Mouse (Mus musculus) neural tube, embryonic 10.5 days (tissue): ENCODE results near the gene Cfap77.

Experiments used
- DNase-seq: peaks from one replicate; pipeline ENCODE4 v3.0.0-alpha.2; 2017; ENCODE audit warnings: low spot score; ENCODE audit errors: extremely low spot score

Cfap77 gene

GRCm38 (mm10) chr2:28997161-28997834 lies 57.6 kb downstream of the Cfap77 start:
- DNase-seq, result no peak

- DNase-seq, result no peak
Observed at GRCm38 (mm10) chr2:28995436-28995835, 59.4 kb downstream of the Cfap77 start.

GRCm38 (mm10) chr2:28994014-28994413 lies 60.9 kb downstream of the Cfap77 start:
- no peak for DNase-seq

DNA sequence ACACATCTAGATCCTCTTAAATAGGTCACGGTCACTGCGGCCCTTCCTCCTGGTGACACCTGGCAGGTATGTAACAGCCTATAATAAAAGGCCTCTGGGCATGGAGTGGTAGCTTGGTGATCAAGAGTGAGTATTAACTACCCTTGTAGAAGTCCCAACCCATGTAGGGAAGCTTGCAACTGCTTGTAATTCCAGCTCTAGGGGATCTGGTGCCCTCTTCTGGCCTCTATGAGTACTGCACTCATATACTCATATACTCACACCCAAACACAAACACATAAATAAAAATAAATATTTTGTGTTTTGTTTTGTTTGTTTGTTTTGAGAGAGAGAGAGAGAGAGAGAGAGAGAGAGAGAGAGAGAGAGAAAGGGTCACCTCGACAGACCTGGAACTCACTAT lies 66.1 kb downstream of the Cfap77 start:
- DNase-seq, result no peak

DNA sequence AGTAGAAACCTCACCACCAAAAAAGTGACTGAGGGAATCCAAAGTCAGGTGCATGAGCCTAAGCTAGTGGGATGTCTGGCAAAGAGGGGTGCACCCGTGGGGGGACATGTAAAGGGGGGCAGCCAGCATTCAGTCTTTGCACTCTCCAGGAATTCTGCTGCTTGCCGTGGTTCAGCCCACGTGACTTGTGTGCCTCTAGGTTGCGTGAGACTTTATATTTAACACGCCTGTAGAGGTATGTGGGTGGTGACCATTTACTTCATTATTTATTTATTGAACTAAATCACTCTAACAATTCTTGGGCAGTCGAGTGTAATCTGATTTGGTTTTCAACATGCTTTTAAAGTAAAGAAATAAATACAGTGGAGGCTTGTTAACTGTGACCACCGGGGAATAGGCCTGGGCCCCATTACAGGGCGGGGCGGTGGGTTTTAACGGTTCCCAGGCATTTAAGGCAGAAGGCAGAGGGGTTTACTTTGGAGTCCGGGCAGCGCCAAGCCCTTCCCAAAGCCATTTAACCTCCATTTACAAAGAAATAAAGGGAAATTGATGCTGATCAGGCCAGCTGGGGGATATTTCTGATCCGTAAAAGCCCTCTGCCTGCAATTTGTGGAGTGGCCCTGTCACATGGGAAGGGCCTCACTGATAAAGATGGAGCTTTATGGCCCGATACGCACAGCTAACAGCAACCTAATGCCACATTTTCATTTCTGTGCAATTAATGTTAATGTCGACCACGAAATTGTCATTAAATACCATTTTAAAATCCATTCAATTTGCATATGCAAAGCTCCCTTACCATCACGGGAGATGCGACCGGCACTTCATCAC lies 74.6 kb downstream of the Cfap77 start:
- no peak for DNase-seq

- no peak for DNase-seq
Observed at GRCm38 (mm10) chr2:28978461-28978860, 76.4 kb downstream of the Cfap77 start.

DNA sequence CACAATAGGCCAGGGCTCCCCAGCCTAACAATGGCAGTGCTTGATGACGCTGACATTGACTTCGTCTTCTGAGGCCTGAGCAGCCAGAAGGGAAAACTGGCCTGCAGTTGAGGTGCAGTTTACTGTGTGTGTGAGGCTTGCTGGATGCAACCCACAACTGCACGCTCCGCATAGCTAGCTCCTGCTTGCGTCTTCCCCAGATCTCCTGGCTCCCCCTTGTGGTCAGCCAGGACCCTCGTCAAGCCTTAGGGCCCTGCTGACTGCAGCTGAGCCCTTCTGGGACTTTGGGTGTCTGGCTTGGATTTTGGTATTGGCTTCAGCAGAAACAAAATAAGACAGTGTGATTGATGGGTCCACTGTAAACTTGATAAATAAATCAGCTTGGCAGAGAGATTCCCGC lies 78.2 kb downstream of the Cfap77 start:
- peak; percentile 74 for DNase-seq

GRCm38 (mm10) chr2:28975604-28976003 lies 79.3 kb downstream of the Cfap77 start:
- DNase-seq, result no peak

GRCm38 (mm10) chr2:28974520-28974919 lies 80.3 kb downstream of the Cfap77 start:
- peak; percentile 34 for DNase-seq

DNA sequence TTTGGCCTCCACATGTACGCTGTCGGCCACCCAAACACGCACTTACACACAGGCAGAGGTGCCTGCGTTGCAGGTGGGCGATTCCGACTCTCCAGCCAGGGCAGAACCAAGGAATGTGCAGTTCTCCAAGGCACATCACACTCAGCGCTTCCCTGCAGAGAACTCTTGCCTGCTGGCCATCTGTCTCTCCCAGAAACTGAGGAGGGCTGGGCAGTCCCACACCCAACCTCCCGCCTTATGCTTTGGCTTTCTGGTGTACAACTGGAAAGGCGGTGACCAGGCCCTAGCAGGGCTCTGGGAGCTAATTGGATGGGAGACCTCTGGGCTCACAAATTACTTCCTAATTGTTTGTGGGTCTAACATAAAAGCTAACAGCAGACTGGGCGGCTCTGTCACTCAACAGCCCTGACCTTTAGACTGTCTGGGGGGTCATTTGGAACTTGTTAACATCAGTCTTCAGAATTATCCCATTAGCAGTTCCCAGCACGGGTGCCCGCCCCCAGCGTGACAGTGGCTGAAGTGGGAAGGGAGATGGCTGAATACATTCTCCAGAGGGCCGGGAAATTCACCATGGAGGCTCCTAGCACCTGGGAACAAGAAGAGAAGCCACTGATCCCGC lies 80.9 kb downstream of the Cfap77 start:
- DNase-seq, result peak; percentile 37

GRCm38 (mm10) chr2:28970424-28970823 lies 84.4 kb downstream of the Cfap77 start:
- no peak for DNase-seq

- no peak for DNase-seq
Observed at GRCm38 (mm10) chr2:28968278-28968677, 86.6 kb downstream of the Cfap77 start.

- DNase-seq, result peak; percentile 23
Observed at GRCm38 (mm10) chr2:28966151-28966795, 88.6 kb downstream of the Cfap77 start.

DNA sequence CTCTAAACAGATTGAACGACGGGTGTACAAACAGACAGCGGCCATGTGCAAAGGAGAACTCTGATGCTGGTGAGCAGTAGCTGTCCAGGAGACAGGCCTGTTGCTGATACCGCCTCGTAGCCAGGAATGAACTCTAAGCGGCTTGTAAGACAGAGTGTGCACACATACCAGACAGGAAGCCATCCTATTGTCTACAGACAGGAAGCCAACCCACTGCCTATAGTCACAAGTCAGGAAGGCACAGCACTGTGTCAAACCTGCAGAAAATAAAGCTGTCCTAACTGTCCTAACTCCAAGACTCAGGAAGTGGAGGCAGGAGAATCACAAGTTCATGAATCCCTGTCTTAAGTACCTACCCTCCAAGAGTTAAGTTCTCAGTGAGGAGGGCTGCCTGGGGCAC lies 91.3 kb downstream of the Cfap77 start:
- no peak for DNase-seq

GRCm38 (mm10) chr2:28961636-28962035 lies 93.2 kb downstream of the Cfap77 start:
- no peak for DNase-seq

GRCm38 (mm10) chr2:28961024-28961585 lies 93.8 kb downstream of the Cfap77 start:
- DNase-seq, result no peak

GRCm38 (mm10) chr2:28956874-28957273 lies 98.0 kb downstream of the Cfap77 start:
- DNase-seq, result no peak

GRCm38 (mm10) chr2:28954595-28954994 lies 100.3 kb downstream of the Cfap77 start:
- no peak for DNase-seq

GRCm38 (mm10) chr2:28952981-28953380 lies 101.9 kb downstream of the Cfap77 start:
- DNase-seq, result peak; percentile 26

- DNase-seq, result no peak
Observed at GRCm38 (mm10) chr2:28946312-28946711, 108.6 kb downstream of the Cfap77 start.

- DNase-seq, result no peak
Observed at GRCm38 (mm10) chr2:28945388-28945787, 109.5 kb downstream of the Cfap77 start.
